In genomic region chr1:66099562-66100444, GRCm38 (mm10) we compare ENCODE assay signal across 11 mouse cellular contexts.
DNase-seq lines count a peak whose midpoint lies in the region; ATAC-seq and TF ChIP-seq lines count a peak whose summit lies in the region.
"Had no signal": no experiment of that assay in that cellular context is flagged by ENCODE, and none has a peak within 500 bp of the region (broad histone marks: within the 10 kb centered on the region; RNA-seq: fewer than 3 reads in every experiment).

No protein-coding gene starts in this region.

- no peak overlapping the region for H3K4me3 ChIP-seq in left cerebral cortex, adult 2 months
- no peak overlapping the region for H3K4me3 ChIP-seq in midbrain, postnatal 0 days (ENCODE audit: low read depth, low read length)
- H3K4me3 ChIP-seq: liver, embryonic 15.5 days had no signal

- intact Hi-C loops in left cerebral cortex, adult 2 months (cut with DNase I) = loop anchor here (1.0 to 10.0 kb wide), 4 partner anchors 365 to 817 kb away; partner anchors contain the start of genes Pth2r and Unc80
- intact Hi-C loops in heart, postnatal 25 days (cut with DNase I) = loop anchor here (2.0 to 10.0 kb wide), 2 partner anchors 455 to 787 kb away; no protein-coding TSS in a partner anchor

- peak; percentile 87 for ATAC-seq in midbrain, postnatal 0 days (ENCODE audit: low FRiP score)

- H3K4me2 ChIP-seq in midbrain, postnatal 0 days (ENCODE audit: low read depth, low read length, poor library complexity, severe bottlenecking) = no peak overlapping the region
- H3K4me2 ChIP-seq: liver, embryonic 15.5 days had no signal

- peak; percentile 15 for DNase-seq in embryo, embryonic 11 days
- DNase-seq in embryo, embryonic 10 days (ENCODE audit: low spot score) = no peak
- no peak for DNase-seq in left cerebral cortex, adult 2 months (ENCODE audit: extremely low spot score in 1 of 2, low spot score in 2 of 2)
- DNase-seq in left cerebral cortex, adult 8-10 months (ENCODE audit: low spot score in 2 of 2) = no peak
- DNase-seq in brain, adult 2 months (ENCODE audit: low read depth, low spot score) = peak; percentile 46
- peak; percentile 56 for DNase-seq in midbrain, postnatal 0 days (ENCODE audit: low spot score)
- no peak for DNase-seq in thymus, postnatal 36 days
- no peak for DNase-seq in heart, postnatal 25 days (ENCODE audit: low spot score)
- DNase-seq: cerebellum, postnatal 25 days; heart, adult 11 months had no signal

- H3K9ac ChIP-seq in midbrain, postnatal 0 days (replicated peaks; ENCODE audit: low read length, poor library complexity, severe bottlenecking) = no peak overlapping the region
- H3K9ac ChIP-seq: liver, embryonic 15.5 days had no signal

- TF ChIP-seq CTCF in left cerebral cortex, adult 2 months (IDR thresholded peaks at IDR 0.05) = peak; percentile 85
- peak; percentile 90 for TF ChIP-seq CTCF in midbrain, postnatal 0 days (IDR thresholded peaks at IDR 0.05)

- no peaks in the 10 kb centered on the region for H3K4me1 ChIP-seq in midbrain, postnatal 0 days (ENCODE audit: insufficient read depth, low read length)
- H3K4me1 ChIP-seq: liver, embryonic 15.5 days had no signal

- 84% methylated on average over 5 of the region's 5 CpGs for WGBS in midbrain, postnatal 0 days

- no peak overlapping the region for H3K27ac ChIP-seq in left cerebral cortex, adult 2 months
- no peak overlapping the region for H3K27ac ChIP-seq in midbrain, postnatal 0 days (ENCODE audit: low read depth, low read length)
- H3K27ac ChIP-seq: liver, embryonic 15.5 days had no signal

- no peaks in the 10 kb centered on the region for H3K9me3 ChIP-seq in midbrain, postnatal 0 days (ENCODE audit: low read length)
- H3K9me3 ChIP-seq: liver, embryonic 15.5 days had no signal

- no peaks in the 10 kb centered on the region for H3K27me3 ChIP-seq in midbrain, postnatal 0 days (ENCODE audit: insufficient read depth, low read length)
- H3K27me3 ChIP-seq: liver, embryonic 15.5 days had no signal

- no peaks in the 10 kb centered on the region for H3K36me3 ChIP-seq in midbrain, postnatal 0 days (ENCODE audit: insufficient read depth, low read length)
- H3K36me3 ChIP-seq: liver, embryonic 15.5 days had no signal

Comparison
In these comparisons a context has a peak if more than half of its experiments do, and no peak if none do; other contexts are left out.
1. DNase-seq: peak in embryo, embryonic 11 days (single experiment), brain, adult 2 months (single experiment) and midbrain, postnatal 0 days (single experiment); none in embryo, embryonic 10 days (single experiment), left cerebral cortex, adult 2 months (0 of 2), left cerebral cortex, adult 8-10 months (0 of 2), thymus, postnatal 36 days (0 of 2) and heart, postnatal 25 days (single experiment).